Mouse (Mus musculus): ENCODE measurements around the gene Calcoco1.

DNA sequence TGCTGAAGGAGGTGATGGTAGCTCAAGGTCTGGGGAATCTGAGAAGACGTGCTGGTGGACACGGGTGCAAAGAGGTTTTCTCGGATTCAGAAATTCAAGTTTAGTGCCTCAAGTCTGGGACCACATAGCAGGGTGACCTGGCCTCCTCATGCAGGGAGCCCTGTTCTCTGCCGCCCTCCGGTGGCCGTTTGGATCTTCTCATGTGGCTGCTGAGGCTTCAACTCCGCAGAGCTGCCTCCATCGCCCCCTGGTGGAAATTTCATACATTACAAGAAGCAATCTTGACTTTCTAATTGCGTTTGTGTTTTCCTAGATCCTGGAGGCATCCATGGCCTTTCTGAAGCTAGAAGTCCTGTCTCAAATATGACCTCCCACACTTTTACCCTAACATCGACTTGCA lies 20.6 kb upstream of the Calcoco1 start:
- TF ChIP-seq TAL1 (IDR thresholded peaks at IDR 0.05; ENCODE audit: low read length) (no peak), EP300 (IDR thresholded peaks at IDR 0.05; ENCODE audit: low read depth in 1 of 2, low read length in 2 of 2) (peak in 1 of 2 experiments; percentile 29; a peak in 1 of 4 replicates), CTCF (IDR thresholded peaks at IDR 0.05 in 2 of 3, conservative IDR thresholded peaks at IDR 0.05 in 1 of 3; ENCODE audit: control insufficient read depth in 1 of 3, insufficient read depth in 1 of 3, low read depth in 2 of 3, low read length in 3 of 3, poor library complexity in 1 of 3, severe bottlenecking in 1 of 3) (peak; percentile 100; a peak in 5 of 6 replicates), POLR2A (IDR thresholded peaks at IDR 0.05; ENCODE audit: control insufficient read depth in 1 of 2, insufficient read depth in 1 of 2, low read depth in 1 of 2, low read length in 2 of 2, poor library complexity in 1 of 2) (no peak), TCF12 (IDR thresholded peaks at IDR 0.05; ENCODE audit: low read depth, low read length) (peak; percentile 22; the same call in 1 of the 2 replicates), CHD1 (IDR thresholded peaks at IDR 0.05; ENCODE audit: low read depth, low read length) (no peak), GATA1 (IDR thresholded peaks at IDR 0.05; ENCODE audit: low read depth, low read length) (0 out of 2 replicates have a peak, but pooled peaks have one; percentile 14), MAZ (IDR thresholded peaks at IDR 0.05; ENCODE audit: low read depth, low read length) (peak; percentile 74; the same call in 1 of the 2 replicates), MAFK (IDR thresholded peaks at IDR 0.05; ENCODE audit: borderline replicate concordance, low read depth, low read length) (no peak), MXI1 (IDR thresholded peaks at IDR 0.05; ENCODE audit: low read depth, low read length) (peak; percentile 56; the same call in 1 of the 2 replicates), USF2 (IDR thresholded peaks at IDR 0.05; ENCODE audit: borderline replicate concordance in 1 of 2, insufficient read depth in 1 of 2, low read depth in 1 of 2, low read length in 2 of 2) (no peak), KAT2A (conservative IDR thresholded peaks at IDR 0.05; ENCODE audit: low read depth, low read length) (no peak)

Data from MEL (cell line).